ENCODE assay signal across 16 mouse cellular contexts in the genomic region with DNA sequence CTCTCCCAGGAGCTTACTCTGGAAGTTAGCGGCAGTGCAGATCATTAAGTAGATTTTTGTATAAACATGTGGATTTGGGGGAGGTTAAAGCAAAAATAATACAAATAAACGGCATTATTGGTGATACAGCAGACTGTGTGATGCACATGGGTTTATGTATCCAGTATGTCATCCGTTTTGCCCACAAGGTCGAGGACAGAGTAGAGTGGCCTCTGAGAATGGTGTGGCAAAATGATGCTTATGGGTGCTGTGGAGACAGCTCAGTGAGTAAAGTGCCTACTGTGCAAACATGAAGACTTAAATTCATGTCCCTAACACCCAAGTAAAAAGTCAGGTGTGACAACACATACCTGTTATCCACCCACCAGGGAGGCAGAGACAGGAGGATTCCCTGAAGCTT. TPM values are rescaled to one million over a fixed set of nuclear protein-coding genes. Genes with fewer than 3 reads are reported as not detected.
A peak's percentile ranks its signal among the peaks of the same experiment; 100 is the strongest.
DNase-seq lines count a peak whose midpoint lies in the region; ATAC-seq and TF ChIP-seq lines count a peak whose summit lies in the region.
"Had no signal": no experiment of that assay in that cellular context is flagged by ENCODE, and none has a peak within 500 bp of the region (broad histone marks: within the 10 kb centered on the region; RNA-seq: fewer than 3 reads in every experiment).

No protein-coding gene starts in this region.

- H3K9ac ChIP-seq in heart, postnatal 0 days (replicated peaks; ENCODE audit: low read depth, low read length): no peak overlapping the region
- peak overlapping the region; percentile 3; the same call in 1 of the 2 replicates for H3K9ac ChIP-seq in forebrain, postnatal 0 days
- H3K9ac ChIP-seq in hindbrain, postnatal 0 days (replicated peaks; ENCODE audit: low read length): no peak overlapping the region
- no peak overlapping the region for H3K9ac ChIP-seq in neural tube, embryonic 15.5 days (replicated peaks)
- H3K9ac ChIP-seq: embryonic facial prominence, embryonic 13.5 days; limb, embryonic 13.5 days; liver, postnatal 0 days had no signal

- H3K27ac ChIP-seq in heart, postnatal 0 days (ENCODE audit: low read depth): no peak overlapping the region
- H3K27ac ChIP-seq in forebrain, postnatal 0 days (ENCODE audit: low read depth, low read length): peak overlapping the region; percentile 46
- H3K27ac ChIP-seq in hindbrain, postnatal 0 days: peak overlapping the region; percentile 58; the same call in 1 of the 2 replicates
- no peak overlapping the region for H3K27ac ChIP-seq in neural tube, embryonic 15.5 days (replicated peaks)
- H3K27ac ChIP-seq: embryonic facial prominence, embryonic 13.5 days; limb, embryonic 13.5 days; macrophage; stomach, postnatal 0 days had no signal

- 61% methylated on average over 4 of the region's 4 CpGs for WGBS in heart, postnatal 0 days
- WGBS in forebrain, postnatal 0 days: 63% methylated on average over 4 of the region's 4 CpGs
- 57% methylated on average over 4 of the region's 4 CpGs for WGBS in hindbrain, postnatal 0 days
- 85% methylated on average over 4 of the region's 4 CpGs for WGBS in neural tube, embryonic 15.5 days

- H3K4me3 ChIP-seq in heart, postnatal 0 days (ENCODE audit: low read depth, low read length): no peak overlapping the region
- H3K4me3 ChIP-seq in forebrain, postnatal 0 days (ENCODE audit: low read depth, low read length): no peak overlapping the region
- H3K4me3 ChIP-seq in hindbrain, postnatal 0 days (ENCODE audit: low read length): peak overlapping the region; percentile 13; the same call in 1 of the 2 replicates
- H3K4me3 ChIP-seq in neural tube, embryonic 15.5 days (replicated peaks): no peak overlapping the region
- H3K4me3 ChIP-seq: embryonic facial prominence, embryonic 13.5 days; limb, embryonic 13.5 days; myocyte had no signal

- TF ChIP-seq CTCF in heart, postnatal 0 days (IDR thresholded peaks at IDR 0.05; ENCODE audit: low read depth): no peak
- no peak for TF ChIP-seq CTCF in forebrain, postnatal 0 days (IDR thresholded peaks at IDR 0.05; ENCODE audit: low read depth)
- TF ChIP-seq CTCF in hindbrain, postnatal 0 days (IDR thresholded peaks at IDR 0.05; ENCODE audit: low read depth): no peak

- no peaks in the 10 kb centered on the region for H3K9me3 ChIP-seq in heart, postnatal 0 days (replicated peaks; ENCODE audit: control insufficient read depth, low read length)
- H3K9me3 ChIP-seq in forebrain, postnatal 0 days (ENCODE audit: low read length): no peaks in the 10 kb centered on the region
- H3K9me3 ChIP-seq in hindbrain, postnatal 0 days (ENCODE audit: low read length): no peaks in the 10 kb centered on the region
- no peaks in the 10 kb centered on the region for H3K9me3 ChIP-seq in neural tube, embryonic 15.5 days (replicated peaks)
- H3K9me3 ChIP-seq: embryonic facial prominence, embryonic 13.5 days; limb, embryonic 13.5 days had no signal

- H3K4me1 ChIP-seq in heart, postnatal 0 days (ENCODE audit: control insufficient read depth, insufficient read depth): peaks cover 10% of the 10 kb centered on the region; the same call in 1 of the 2 replicates
- no peaks in the 10 kb centered on the region for H3K4me1 ChIP-seq in forebrain, postnatal 0 days (ENCODE audit: insufficient read depth)
- H3K4me1 ChIP-seq in hindbrain, postnatal 0 days (ENCODE audit: insufficient read depth, low read length): no peaks in the 10 kb centered on the region; the same call in 1 of the 2 replicates
- H3K4me1 ChIP-seq in neural tube, embryonic 15.5 days: no peaks in the 10 kb centered on the region
- H3K4me1 ChIP-seq: limb, embryonic 13.5 days had no signal

- no peaks in the 10 kb centered on the region for H3K27me3 ChIP-seq in heart, postnatal 0 days (ENCODE audit: control insufficient read depth, insufficient read depth, low read length)
- H3K27me3 ChIP-seq in forebrain, postnatal 0 days (ENCODE audit: insufficient read depth, low read length): no peaks in the 10 kb centered on the region
- no peaks in the 10 kb centered on the region for H3K27me3 ChIP-seq in hindbrain, postnatal 0 days (ENCODE audit: insufficient read depth, low read length)
- H3K27me3 ChIP-seq in neural tube, embryonic 15.5 days (replicated peaks): no peaks in the 10 kb centered on the region
- H3K27me3 ChIP-seq: embryonic facial prominence, embryonic 13.5 days; limb, embryonic 13.5 days had no signal

- peak overlapping the region; percentile 52; the same call in 1 of the 2 replicates for H3K4me2 ChIP-seq in heart, postnatal 0 days (ENCODE audit: low read depth, low read length)
- peak overlapping the region; percentile 35 for H3K4me2 ChIP-seq in forebrain, postnatal 0 days (ENCODE audit: low read depth)
- peak overlapping the region; percentile 53 for H3K4me2 ChIP-seq in hindbrain, postnatal 0 days (ENCODE audit: low read depth, low read length)
- 0 out of 2 replicates have a peak overlapping the region, but pooled peaks have one; percentile 32 for H3K4me2 ChIP-seq in neural tube, embryonic 15.5 days

- no peak for TF ChIP-seq EP300 in heart, postnatal 0 days (IDR thresholded peaks at IDR 0.05; ENCODE audit: low read depth)

- no peak for DNase-seq in heart, postnatal 0 days (ENCODE audit: low spot score)
- DNase-seq in heart, adult 18-20 months: no peak
- no peak for DNase-seq in forebrain, postnatal 0 days
- DNase-seq in hindbrain, postnatal 0 days (ENCODE audit: low spot score): no peak
- DNase-seq in cerebellum, adult 8-10 months: no peak
- DNase-seq: adrenal gland, adult 2 months; cerebellum, postnatal 25 days; liver, postnatal 0 days had no signal

- H3K36me3 ChIP-seq in heart, postnatal 0 days (replicated peaks; ENCODE audit: control insufficient read depth, insufficient read depth, low read length): no peaks in the 10 kb centered on the region
- no peaks in the 10 kb centered on the region for H3K36me3 ChIP-seq in forebrain, postnatal 0 days (ENCODE audit: insufficient read depth)
- H3K36me3 ChIP-seq in hindbrain, postnatal 0 days (ENCODE audit: insufficient read depth, low read length): no peaks in the 10 kb centered on the region
- no peaks in the 10 kb centered on the region for H3K36me3 ChIP-seq in neural tube, embryonic 15.5 days
- H3K36me3 ChIP-seq: embryonic facial prominence, embryonic 13.5 days; limb, embryonic 13.5 days had no signal

- no peak for ATAC-seq in heart, postnatal 0 days (ENCODE audit: insufficient read depth, low read depth)
- 0 out of 2 replicates have a peak, but pooled peaks have one; percentile 5 for ATAC-seq in forebrain, postnatal 0 days
- peak; percentile 48; the same call in 1 of the 2 replicates for ATAC-seq in hindbrain, postnatal 0 days
- ATAC-seq in neural tube, embryonic 15.5 days (ENCODE audit: low FRiP score): no peak
- no peak for ATAC-seq in granulocyte monocyte progenitor cell, adult 5-6 weeks (replicated peaks; ENCODE audit: poor library complexity, severe bottlenecking)
- ATAC-seq: liver, postnatal 0 days; Patski had no signal

RNA-seq across cellular contexts. Expression of gene Gpr45, which starts 53.9 kb away (rescaled TPM):
- total RNA-seq in heart, postnatal 0 days (2014; rRNA removed; ENCODE audit: low replicate concordance): not detected in 2 replicates
- polyA plus RNA-seq in heart, postnatal 0 days (2015; fragmentation: Nextera tagmentation; extraction: Ambion mirVana): 1.00 and 1.0 TPM in 2 replicates
- not detected for total RNA-seq in heart, adult 18-20 months (2021)
- 21.0 and 21.1 TPM in 2 replicates for total RNA-seq in forebrain, postnatal 0 days (2014; rRNA removed)
- 16.3 and 16.4 TPM in 2 replicates for polyA plus RNA-seq in forebrain, postnatal 0 days (2015; fragmentation: Nextera tagmentation; extraction: Ambion mirVana)
- 14.6 and 19.9 TPM in 2 replicates for total RNA-seq in hindbrain, postnatal 0 days (2014; rRNA removed)
- 8.4 and 10.4 TPM in 2 replicates for polyA plus RNA-seq in hindbrain, postnatal 0 days (2015; fragmentation: Nextera tagmentation; extraction: Ambion mirVana)
- polyA plus RNA-seq in neural tube, embryonic 15.5 days (2015; fragmentation: Nextera tagmentation; extraction: Ambion mirVana): 11.9 and 14.1 TPM in 2 replicates
- total RNA-seq in granulocyte monocyte progenitor cell, adult 5-6 weeks (2014; fragmentation: Nextera tagmentation): 0.51 TPM in 1 of 2 replicates, not detected in the other
- 0.04 TPM in 1 of 2 replicates, not detected in the other for total RNA-seq in granulocyte monocyte progenitor cell, adult 5-6 weeks (2017)
- polyA plus RNA-seq: macrophage, myocyte, Patski had no signal

Comparison
In these comparisons a context has a peak if more than half of its experiments do, and no peak if none do; other contexts are left out.
1. ATAC-seq: peak in forebrain, postnatal 0 days (single experiment) and hindbrain, postnatal 0 days (single experiment); none in heart, postnatal 0 days (single experiment), neural tube, embryonic 15.5 days (single experiment) and granulocyte monocyte progenitor cell, adult 5-6 weeks (single experiment).
2. H3K27ac ChIP-seq: peak in forebrain, postnatal 0 days (single experiment) and hindbrain, postnatal 0 days (single experiment); none in heart, postnatal 0 days (single experiment) and neural tube, embryonic 15.5 days (single experiment).
3. RNA of gene Gpr45, which starts 53.9 kb away (total RNA-seq): 21.0 to 21.1 TPM in forebrain, postnatal 0 days and 14.6 to 19.9 TPM in hindbrain, postnatal 0 days; not detected in heart, adult 18-20 months, not detected in heart, postnatal 0 days and 0.04 to 0.51 TPM in granulocyte monocyte progenitor cell, adult 5-6 weeks; every median in the first group is over 10 times any median in the second.
4. Peak in every context shown above with its lines, with median percentiles within 50 percentile points of each other: H3K4me2 ChIP-seq.